Mouse (Mus musculus): Measurements from ENCODE around the gene Bad.

Gene Bad

GRCm38 (mm10) chr19:6934195-6934977 lies 7.3 kb upstream of the Bad start, which contains the start of gene Kcnk4:
Kcnk4 (minus strand) TSS chr19:6934515.
- DNase-seq (ENCODE audit: low read depth, low spot score): no peak

GRCm38 (mm10) chr19:6936299-6936698 lies 5.4 kb upstream of the Bad start:
- DNase-seq (ENCODE audit: low read depth, low spot score): no peak

GRCm38 (mm10) chr19:6937541-6938465 lies 3.9 kb upstream of the Bad start:
- no peak for DNase-seq (ENCODE audit: low read depth, low spot score)

- DNase-seq (ENCODE audit: low read depth, low spot score): no peak
Observed at GRCm38 (mm10) chr19:6939106-6940002, 2.3 kb upstream of the Bad start.

GRCm38 (mm10) chr19:6940396-6941351 lies 987 bp upstream of the Bad start:
- no peak for DNase-seq (ENCODE audit: low read depth, low spot score)

- peak; percentile 82 for DNase-seq (ENCODE audit: low read depth, low spot score)
Observed at GRCm38 (mm10) chr19:6942249-6942691, 609 bp downstream of the Bad start, which contains the start of gene Gpr137. Gpr137 (minus strand) TSS chr19:6942480.

GRCm38 (mm10) chr19:6942764-6943163 lies 1.1 kb downstream of the Bad start:
- no peak for DNase-seq (ENCODE audit: low read depth, low spot score)

- DNase-seq (ENCODE audit: low read depth, low spot score): no peak
Observed at GRCm38 (mm10) chr19:6943709-6944108, 2.0 kb downstream of the Bad start.

GRCm38 (mm10) chr19:6947742-6948141 lies 6.1 kb downstream of the Bad start:
- DNase-seq (ENCODE audit: low read depth, low spot score): no peak

GRCm38 (mm10) chr19:6948186-6948585 lies 6.5 kb downstream of the Bad start:
- no peak for DNase-seq (ENCODE audit: low read depth, low spot score)

GRCm38 (mm10) chr19:6949532-6949931 lies 7.9 kb downstream of the Bad start:
- no peak for DNase-seq (ENCODE audit: low read depth, low spot score)

GRCm38 (mm10) chr19:6949951-6950350 lies 8.3 kb downstream of the Bad start:
- DNase-seq (ENCODE audit: low read depth, low spot score): no peak

- DNase-seq (ENCODE audit: low read depth, low spot score): peak; percentile 78
Observed at GRCm38 (mm10) chr19:6950613-6951153, 9.0 kb downstream of the Bad start.

GRCm38 (mm10) chr19:6951381-6951968 lies 9.8 kb downstream of the Bad start:
- peak; percentile 86 for DNase-seq (ENCODE audit: low read depth, low spot score)

GRCm38 (mm10) chr19:6951994-6952711 lies 10.5 kb downstream of the Bad start:
- DNase-seq (ENCODE audit: low read depth, low spot score): no peak

- no peak for DNase-seq (ENCODE audit: low read depth, low spot score)
Observed at GRCm38 (mm10) chr19:6952712-6953037, 11.0 kb downstream of the Bad start.

GRCm38 (mm10) chr19:6954046-6954445 lies 12.4 kb downstream of the Bad start:
- no peak for DNase-seq (ENCODE audit: low read depth, low spot score)

- no peak for DNase-seq (ENCODE audit: low read depth, low spot score)
Observed at GRCm38 (mm10) chr19:6955424-6955823, 13.8 kb downstream of the Bad start.

GRCm38 (mm10) chr19:6956461-6956860 lies 14.8 kb downstream of the Bad start:
- DNase-seq (ENCODE audit: low read depth, low spot score): no peak
